Mouse (Mus musculus): ENCODE results near the gene Bcar3.

GRCm38 (mm10) chr3:122483066-122483782, 189.3 kb downstream of the Bcar3 start:
- no peak for TF ChIP-seq POLR2A (IDR thresholded peaks at IDR 0.05; ENCODE audit: insufficient read depth, low read length)
- TF ChIP-seq CTCF (IDR thresholded peaks at IDR 0.05; ENCODE audit: low read depth, low read length) = no peak
- TF ChIP-seq EP300 (IDR thresholded peaks at IDR 0.05; ENCODE audit: insufficient read depth, low read depth, low read length) = no peak
